Mouse (Mus musculus): ENCODE measurements around the gene Stmn1. TPM values are rescaled to one million over a fixed set of nuclear protein-coding genes. Genes with fewer than 3 reads are reported as not detected.

Stmn1 gene
- polyA plus RNA-seq, 1 experiment, result 17.1 TPM

DNA sequence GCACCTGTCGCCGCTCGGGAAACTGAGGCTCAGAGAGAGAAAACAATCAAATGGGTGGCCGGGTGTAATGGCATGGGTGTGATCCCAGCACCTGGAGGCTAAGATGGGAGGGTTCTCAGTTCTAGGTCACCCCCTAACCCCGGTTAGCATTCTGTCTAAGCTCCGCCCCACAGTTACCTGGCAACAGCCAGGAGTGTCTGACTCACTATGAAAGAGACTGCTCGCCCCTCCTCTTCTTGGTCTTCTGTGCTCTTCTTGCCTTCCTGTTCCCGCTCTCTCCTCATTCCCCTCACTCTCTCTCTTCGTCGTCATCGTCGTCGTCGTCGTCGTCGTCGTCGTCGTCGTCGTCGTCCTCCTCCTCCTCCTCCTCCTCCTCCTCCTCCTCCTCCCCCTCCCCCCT lies 20.2 kb upstream of the Stmn1 start:
- DNase-seq (ENCODE audit: low read depth in 1 of 2, low spot score in 2 of 2), result no peak
- H3K4me1 ChIP-seq (ENCODE audit: control insufficient read depth, insufficient read depth, insufficient read length), result no peaks in the 10 kb centered on the region
- TF ChIP-seq CTCF (IDR thresholded peaks at IDR 0.05; ENCODE audit: extremely low read depth, insufficient read depth, insufficient read length, insufficient replicate concordance), result no peak
- no peak for TF ChIP-seq POLR2A (IDR thresholded peaks at IDR 0.05; ENCODE audit: low read depth, low read length)
- 55% methylated on average over 23 of the region's 23 CpGs for WGBS
- no peak overlapping the region for H3K27ac ChIP-seq (ENCODE audit: insufficient read depth, low read length)
- H3K36me3 ChIP-seq (ENCODE audit: control insufficient read depth, insufficient read depth, low read length), result no peaks in the 10 kb centered on the region
- H3K4me3 ChIP-seq (ENCODE audit: extremely low read depth, insufficient read depth, insufficient read length), result no peak overlapping the region
- H3K27me3 ChIP-seq (ENCODE audit: control insufficient read depth, insufficient read depth, low read length), result no peaks in the 10 kb centered on the region; the same call in 1 of the 2 replicates

DNA sequence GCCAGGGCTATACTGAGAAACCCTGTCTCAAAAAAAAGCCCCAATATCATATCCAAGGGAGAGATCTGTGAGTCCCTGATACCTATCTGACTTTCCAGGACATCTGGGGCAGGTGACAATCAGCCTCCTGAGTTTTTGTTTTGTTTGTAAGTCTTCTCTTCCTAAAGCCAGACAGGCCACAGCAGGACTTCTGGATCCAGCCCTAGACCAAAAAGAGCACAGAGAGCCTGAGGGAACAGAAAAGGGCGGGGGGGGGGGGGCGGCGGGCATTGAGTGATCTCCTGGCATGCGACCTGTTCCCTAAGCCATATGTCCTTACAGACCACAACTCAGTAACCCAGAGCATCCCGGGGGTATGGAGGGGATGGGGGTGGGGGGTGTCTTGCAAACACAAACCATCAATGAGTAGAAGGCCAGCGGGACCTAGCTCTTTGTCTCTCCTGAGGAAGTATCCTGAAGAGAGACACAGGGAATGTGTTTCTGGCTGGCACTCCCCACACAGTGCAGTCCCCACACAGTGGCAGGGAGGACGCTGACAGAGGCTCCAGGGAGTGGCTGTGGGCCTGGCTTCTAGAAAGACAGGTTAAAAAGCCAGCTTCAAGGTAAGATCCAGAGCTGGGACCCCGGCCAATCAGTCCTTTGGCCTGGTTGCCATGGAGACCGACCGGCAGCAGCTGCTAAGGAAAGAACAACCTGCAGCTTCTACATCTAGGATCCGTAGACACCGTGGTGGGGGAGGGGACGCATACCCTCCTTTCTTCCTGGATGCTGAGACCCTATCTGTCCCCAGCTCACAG lies 18.3 kb upstream of the Stmn1 start:
- Histone ChIP-seq H3K27me3 (ENCODE audit: control insufficient read depth, insufficient read depth, low read length) (no peaks in the 10 kb centered on the region), H3K4me1 (ENCODE audit: control insufficient read depth, insufficient read depth, insufficient read length) (no peaks in the 10 kb centered on the region), H3K36me3 (ENCODE audit: control insufficient read depth, insufficient read depth, low read length) (no peaks in the 10 kb centered on the region), H3K27ac (ENCODE audit: insufficient read depth, low read length) (no peak overlapping the region), H3K4me3 (ENCODE audit: extremely low read depth, insufficient read depth, insufficient read length) (no peak overlapping the region)
- no peak for DNase-seq (ENCODE audit: low read depth in 1 of 2, low spot score in 2 of 2)
- no peak for TF ChIP-seq CTCF (IDR thresholded peaks at IDR 0.05; ENCODE audit: extremely low read depth, insufficient read depth, insufficient read length, insufficient replicate concordance)
- 84% methylated on average over 13 of the region's 13 CpGs for WGBS

DNA sequence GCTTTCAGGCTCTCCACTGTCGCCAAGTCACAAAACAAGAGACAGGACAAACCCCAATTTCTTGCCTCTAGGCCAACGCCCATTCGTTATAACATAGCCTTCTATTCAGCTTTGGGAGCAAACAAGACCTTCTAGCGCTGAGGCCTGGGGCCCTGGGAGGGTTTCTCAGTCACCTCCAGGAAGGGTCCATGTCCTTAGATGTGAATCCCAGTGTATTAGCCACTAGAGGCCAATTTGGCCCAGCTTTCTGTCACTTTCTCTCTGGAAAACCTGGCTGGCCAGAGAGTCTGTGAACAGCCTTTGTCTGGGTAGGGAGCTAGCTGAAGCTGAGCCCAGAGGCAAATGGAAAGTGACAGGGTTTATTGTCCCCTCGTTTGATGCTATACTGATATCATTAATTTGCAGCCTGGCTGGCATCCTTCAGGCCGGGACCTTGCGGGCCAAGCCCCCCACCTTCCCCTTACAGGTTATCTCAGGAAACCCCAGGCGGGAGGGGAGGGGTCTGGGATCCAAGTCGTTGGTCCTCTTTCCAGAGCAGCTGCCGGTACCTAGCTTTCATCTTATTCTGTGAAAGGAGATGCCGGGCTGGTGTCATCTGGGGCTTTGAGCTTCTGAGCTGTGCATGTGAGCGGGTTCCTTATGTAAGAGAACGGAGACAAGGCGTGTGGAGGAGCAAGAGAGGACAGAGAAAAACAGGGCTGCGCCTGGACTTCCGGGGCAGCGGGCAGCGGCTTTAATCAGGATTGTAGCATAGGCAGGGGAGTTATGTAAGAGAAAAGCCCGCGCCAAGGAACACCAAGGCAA lies 17.5 kb upstream of the Stmn1 start:
- 75% methylated on average over 20 of the region's 20 CpGs for WGBS
- no peak for DNase-seq (ENCODE audit: low read depth in 1 of 2, low spot score in 2 of 2)
- Histone ChIP-seq H3K27me3 (ENCODE audit: control insufficient read depth, insufficient read depth, low read length) (no peaks in the 10 kb centered on the region), H3K4me3 (ENCODE audit: extremely low read depth, insufficient read depth, insufficient read length) (no peak overlapping the region), H3K4me1 (ENCODE audit: control insufficient read depth, insufficient read depth, insufficient read length) (no peaks in the 10 kb centered on the region), H3K36me3 (ENCODE audit: control insufficient read depth, insufficient read depth, low read length) (no peaks in the 10 kb centered on the region), H3K27ac (ENCODE audit: insufficient read depth, low read length) (peak overlapping the region; percentile 19; the same call in 1 of the 2 replicates)
- TF ChIP-seq POLR2A (IDR thresholded peaks at IDR 0.05; ENCODE audit: low read depth, low read length), result no peak
- no peak for TF ChIP-seq CTCF (IDR thresholded peaks at IDR 0.05; ENCODE audit: extremely low read depth, insufficient read depth, insufficient read length, insufficient replicate concordance)

DNA sequence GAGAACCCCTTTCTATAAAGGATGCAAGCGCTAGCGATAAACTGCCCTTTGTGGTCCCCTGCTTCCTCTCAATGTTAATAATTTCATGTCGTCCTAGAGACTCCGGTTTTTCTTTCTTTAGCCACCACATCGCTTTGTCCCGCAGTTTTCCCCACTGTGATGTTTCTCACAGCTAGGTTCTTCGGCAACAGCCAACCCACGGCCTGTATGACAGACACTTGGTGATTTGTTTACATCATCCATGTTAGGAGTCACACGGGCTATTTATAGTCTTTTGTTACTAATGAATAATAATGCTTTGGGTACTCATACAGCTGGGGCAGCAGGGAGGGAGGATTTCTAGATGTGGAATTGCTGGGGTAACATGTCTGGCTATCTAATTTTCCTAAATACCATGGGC lies 16.6 kb upstream of the Stmn1 start:
- H3K4me3 ChIP-seq (ENCODE audit: extremely low read depth, insufficient read depth, insufficient read length), result no peak overlapping the region
- H3K36me3 ChIP-seq (ENCODE audit: control insufficient read depth, insufficient read depth, low read length), result no peaks in the 10 kb centered on the region
- no peak for TF ChIP-seq CTCF (IDR thresholded peaks at IDR 0.05; ENCODE audit: extremely low read depth, insufficient read depth, insufficient read length, insufficient replicate concordance)
- TF ChIP-seq POLR2A (IDR thresholded peaks at IDR 0.05; ENCODE audit: low read depth, low read length), result no peak
- DNase-seq (ENCODE audit: low read depth in 1 of 2, low spot score in 2 of 2), result no peak
- 64% methylated on average over 9 of the region's 9 CpGs for WGBS
- no peaks in the 10 kb centered on the region for H3K27me3 ChIP-seq (ENCODE audit: control insufficient read depth, insufficient read depth, low read length)
- H3K4me1 ChIP-seq (ENCODE audit: control insufficient read depth, insufficient read depth, insufficient read length), result no peaks in the 10 kb centered on the region
- no peak overlapping the region for H3K27ac ChIP-seq (ENCODE audit: insufficient read depth, low read length)

DNA sequence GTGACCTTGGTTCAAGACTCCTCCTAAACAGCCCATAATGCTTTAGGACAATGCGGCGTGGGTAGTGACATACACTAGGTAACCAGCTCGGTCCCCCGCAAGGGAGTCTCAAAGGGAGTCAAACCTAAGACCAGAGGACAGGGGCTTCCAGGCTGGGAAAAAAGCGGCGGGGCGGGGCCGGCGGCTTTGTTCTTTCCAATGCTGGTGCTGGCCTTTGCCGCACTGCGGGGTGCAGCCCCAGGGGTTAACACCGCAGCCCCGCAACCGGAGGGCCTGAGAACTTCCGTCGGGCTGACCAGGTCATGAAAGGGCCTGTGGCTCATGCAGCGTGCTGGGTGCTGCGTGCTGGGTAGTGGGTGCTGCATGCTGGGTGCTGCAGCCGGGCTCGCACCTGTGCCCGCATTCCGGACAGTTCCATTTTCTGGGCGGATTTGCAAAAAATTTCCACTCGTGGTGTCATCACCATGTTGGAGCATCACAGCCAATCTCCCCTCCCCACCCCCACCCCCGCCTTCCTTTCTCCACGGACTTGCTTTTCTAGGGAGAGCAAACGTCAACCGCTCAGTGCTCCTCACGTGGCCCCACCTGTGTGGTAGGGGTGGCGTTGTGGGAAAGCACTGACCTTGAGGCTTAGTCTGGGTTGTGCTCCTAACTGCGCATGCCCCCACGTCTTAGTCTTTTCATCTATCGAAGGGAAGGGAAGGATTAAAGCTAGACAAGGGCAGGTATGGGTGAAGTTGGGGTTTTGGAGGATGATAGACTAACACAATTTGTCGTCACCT lies 14.3 kb upstream of the Stmn1 start:
- Histone ChIP-seq H3K27ac (ENCODE audit: insufficient read depth, low read length) (no peak overlapping the region), H3K27me3 (ENCODE audit: control insufficient read depth, insufficient read depth, low read length) (no peaks in the 10 kb centered on the region), H3K4me1 (ENCODE audit: control insufficient read depth, insufficient read depth, insufficient read length) (no peaks in the 10 kb centered on the region), H3K4me3 (ENCODE audit: extremely low read depth, insufficient read depth, insufficient read length) (no peak overlapping the region), H3K36me3 (ENCODE audit: control insufficient read depth, insufficient read depth, low read length) (no peaks in the 10 kb centered on the region)
- no peak for TF ChIP-seq POLR2A (IDR thresholded peaks at IDR 0.05; ENCODE audit: low read depth, low read length)
- no peak for TF ChIP-seq CTCF (IDR thresholded peaks at IDR 0.05; ENCODE audit: extremely low read depth, insufficient read depth, insufficient read length, insufficient replicate concordance)
- WGBS, result 90% methylated on average over 34 of the region's 34 CpGs
- no peak for DNase-seq (ENCODE audit: low read depth in 1 of 2, low spot score in 2 of 2)

DNA sequence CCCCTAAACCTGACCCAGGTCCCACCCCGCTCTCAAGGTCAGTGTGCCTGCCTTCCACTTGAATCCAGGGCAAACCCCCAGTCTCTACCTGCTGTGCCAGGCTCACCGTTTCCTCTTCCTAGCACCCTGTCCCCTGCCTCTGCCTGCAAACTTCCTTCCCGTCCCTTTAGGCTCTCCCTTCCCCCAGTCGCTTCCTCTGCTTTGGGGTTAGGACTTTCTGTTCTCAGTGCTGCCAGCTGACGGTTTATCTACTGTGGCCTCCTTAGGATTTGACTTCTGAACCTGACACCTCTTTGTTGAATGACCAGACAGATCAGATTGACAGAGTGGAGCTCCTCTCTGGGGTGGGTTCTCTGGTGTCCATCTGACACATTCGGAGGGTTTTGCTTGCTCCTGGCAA lies 12.8 kb upstream of the Stmn1 start:
- Histone ChIP-seq H3K36me3 (ENCODE audit: control insufficient read depth, insufficient read depth, low read length) (no peaks in the 10 kb centered on the region), H3K4me1 (ENCODE audit: control insufficient read depth, insufficient read depth, insufficient read length) (peaks cover 3% of the 10 kb centered on the region; the same call in 1 of the 2 replicates), H3K27ac (ENCODE audit: insufficient read depth, low read length) (no peak overlapping the region), H3K4me3 (ENCODE audit: extremely low read depth, insufficient read depth, insufficient read length) (no peak overlapping the region), H3K27me3 (ENCODE audit: control insufficient read depth, insufficient read depth, low read length) (no peaks in the 10 kb centered on the region)
- 21% methylated on average over 6 of the region's 6 CpGs for WGBS
- no peak for DNase-seq (ENCODE audit: low read depth in 1 of 2, low spot score in 2 of 2)
- no peak for TF ChIP-seq POLR2A (IDR thresholded peaks at IDR 0.05; ENCODE audit: low read depth, low read length)
- TF ChIP-seq CTCF (IDR thresholded peaks at IDR 0.05; ENCODE audit: extremely low read depth, insufficient read depth, insufficient read length, insufficient replicate concordance), result no peak

Data from spleen, adult 2 months (tissue).